Mouse (Mus musculus): ENCODE results near the gene Olfr715b. TPM values are rescaled to one million over a fixed set of nuclear protein-coding genes. Genes with fewer than 3 reads are reported as not detected.

The Olfr715b gene
- not detected in 2 replicates for polyA plus RNA-seq (2015; fragmentation: Nextera tagmentation; extraction: Ambion mirVana)

GRCm38 (mm10) chr7:107110269-107110668 is at the start of gene Olfr715b:
Olfr715b (minus strand) TSS chr7:107110369.

GRCm38 (mm10) chr7:107138027-107138426 is 27.9 kb upstream of the Olfr715b start, which contains the start of gene Olfr716:
Olfr716 (plus strand) TSS chr7:107138327.

GRCm38 (mm10) chr7:107130983-107131382 is 20.8 kb upstream of the Olfr715b start, which contains the start of gene Olfr715:
Olfr715 (minus strand) TSS chr7:107131083.

GRCm38 (mm10) chr7:107092920-107093319 is 17.2 kb downstream of the Olfr715b start, which contains the start of gene Olfr17:
Olfr17 (plus strand) TSS chr7:107093220.

GRCm38 (mm10) chr7:107070681-107071080 is 39.5 kb downstream of the Olfr715b start, which contains the start of gene Olfr714:
Olfr714 (plus strand) TSS chr7:107070981.

Other genes starting within 250 kb of the Olfr715b start
- not detected in 2 replicates for gene Olfr704, start 247.2 kb downstream of the Olfr715b start, polyA plus RNA-seq (2015; fragmentation: Nextera tagmentation; extraction: Ambion mirVana)
- gene Olfr705, start 233.5 kb downstream of the Olfr715b start, polyA plus RNA-seq (2015; fragmentation: Nextera tagmentation; extraction: Ambion mirVana): not detected in 2 replicates
- not detected in 2 replicates for gene Olfr706, start 222.2 kb downstream of the Olfr715b start, polyA plus RNA-seq (2015; fragmentation: Nextera tagmentation; extraction: Ambion mirVana)
- gene Olfr707, start 209.1 kb downstream of the Olfr715b start, polyA plus RNA-seq (2015; fragmentation: Nextera tagmentation; extraction: Ambion mirVana): not detected in 2 replicates
- not detected in 2 replicates for gene Olfr1532-ps1, start 202.4 kb downstream of the Olfr715b start, polyA plus RNA-seq (2015; fragmentation: Nextera tagmentation; extraction: Ambion mirVana)
- not detected in 2 replicates for gene Olfr709-ps1, start 178.2 kb downstream of the Olfr715b start, polyA plus RNA-seq (2015; fragmentation: Nextera tagmentation; extraction: Ambion mirVana)
- not detected in 2 replicates for gene Olfr710, start 162.1 kb downstream of the Olfr715b start, polyA plus RNA-seq (2015; fragmentation: Nextera tagmentation; extraction: Ambion mirVana)
- not detected in 2 replicates for gene Olfr6, start 146.4 kb downstream of the Olfr715b start, polyA plus RNA-seq (2015; fragmentation: Nextera tagmentation; extraction: Ambion mirVana)
- not detected in 2 replicates for gene Olfr711, start 134.9 kb downstream of the Olfr715b start, polyA plus RNA-seq (2015; fragmentation: Nextera tagmentation; extraction: Ambion mirVana)
- not detected in 2 replicates for gene Olfr2, start 104.3 kb downstream of the Olfr715b start, polyA plus RNA-seq (2015; fragmentation: Nextera tagmentation; extraction: Ambion mirVana)
- gene Olfr713, start 79.2 kb downstream of the Olfr715b start, polyA plus RNA-seq (2015; fragmentation: Nextera tagmentation; extraction: Ambion mirVana): not detected in 2 replicates
- not detected in 2 replicates for gene Olfr714, start 39.4 kb downstream of the Olfr715b start, polyA plus RNA-seq (2015; fragmentation: Nextera tagmentation; extraction: Ambion mirVana)
- not detected in 2 replicates for gene Olfr17, start 17.1 kb downstream of the Olfr715b start, polyA plus RNA-seq (2015; fragmentation: Nextera tagmentation; extraction: Ambion mirVana)
- gene Olfr715, start 20.7 kb upstream of the Olfr715b start, polyA plus RNA-seq (2015; fragmentation: Nextera tagmentation; extraction: Ambion mirVana): not detected in 2 replicates
- not detected in 2 replicates for gene Olfr716, start 28.0 kb upstream of the Olfr715b start, polyA plus RNA-seq (2015; fragmentation: Nextera tagmentation; extraction: Ambion mirVana)
- not detected in 2 replicates for gene Nlrp14, start 56.6 kb upstream of the Olfr715b start, polyA plus RNA-seq (2015; fragmentation: Nextera tagmentation; extraction: Ambion mirVana)
- gene Rbmxl2, start 99.1 kb upstream of the Olfr715b start, polyA plus RNA-seq (2015; fragmentation: Nextera tagmentation; extraction: Ambion mirVana): not detected in 2 replicates

Measured in neural tube, postnatal 0 days (tissue).